Mouse (Mus musculus) urinary bladder, postnatal 10 days (tissue): ENCODE data around the gene Tex2.
A peak's percentile ranks its signal among the peaks of the same experiment; 100 is the strongest.
"Not testable (repeated sequence)": the region's sequence is repeated elsewhere in the genome, so short reads cannot be mapped to it uniquely, and the experiment has no call there.

Experiments
- DNase-seq: peaks from one replicate; pipeline ENCODE4 v3.0.0; 2022; ENCODE audit warnings: low spot score

Tex2 gene

GRCm38 (mm10) chr11:106612961-106613637, at the start of gene Tex2:
Gene Tex2 (minus strand): TSS chr11:106613423.
- DNase-seq, result peak; percentile 85

GRCm38 (mm10) chr11:106662634-106663407, 49.6 kb upstream of the Tex2 start:
- DNase-seq, result no peak

GRCm38 (mm10) chr11:106660453-106661081, 47.3 kb upstream of the Tex2 start:
- DNase-seq, result no peak

- no peak for DNase-seq
These were observed 46.5 kb upstream of the Tex2 start for GRCm38 (mm10) chr11:106659598-106660295.

GRCm38 (mm10) chr11:106658051-106658880, 45.0 kb upstream of the Tex2 start:
- peak; percentile 46 for DNase-seq

- DNase-seq, result not testable (repeated sequence)
These were observed 43.8 kb upstream of the Tex2 start for GRCm38 (mm10) chr11:106656896-106657498.

- DNase-seq, result no peak
These were observed 35.1 kb upstream of the Tex2 start for GRCm38 (mm10) chr11:106648347-106648746.

GRCm38 (mm10) chr11:106642966-106643637, 29.9 kb upstream of the Tex2 start:
- no peak for DNase-seq

GRCm38 (mm10) chr11:106641580-106641979, 28.4 kb upstream of the Tex2 start:
- DNase-seq, result no peak

GRCm38 (mm10) chr11:106640059-106640458, 26.8 kb upstream of the Tex2 start:
- DNase-seq, result no peak

GRCm38 (mm10) chr11:106639356-106639692, 26.1 kb upstream of the Tex2 start:
- no peak for DNase-seq

GRCm38 (mm10) chr11:106638551-106639355, 25.5 kb upstream of the Tex2 start:
- no peak for DNase-seq

- DNase-seq, result no peak
These were observed 24.5 kb upstream of the Tex2 start for GRCm38 (mm10) chr11:106637754-106638153.

GRCm38 (mm10) chr11:106635946-106636345, 22.7 kb upstream of the Tex2 start:
- DNase-seq, result no peak

GRCm38 (mm10) chr11:106634175-106634574, 21.0 kb upstream of the Tex2 start:
- not testable (repeated sequence) for DNase-seq

GRCm38 (mm10) chr11:106633456-106633855, 20.2 kb upstream of the Tex2 start:
- no peak for DNase-seq

- no peak for DNase-seq
These were observed 14.5 kb upstream of the Tex2 start for GRCm38 (mm10) chr11:106627692-106628091.

GRCm38 (mm10) chr11:106625577-106625976, 12.4 kb upstream of the Tex2 start:
- no peak for DNase-seq

GRCm38 (mm10) chr11:106623629-106624028, 10.4 kb upstream of the Tex2 start:
- DNase-seq, result no peak

GRCm38 (mm10) chr11:106622056-106622455, 8.8 kb upstream of the Tex2 start:
- DNase-seq, result no peak
